Mouse (Mus musculus): ENCODE data around the gene Mbd3l1.

The Mbd3l1 gene

GRCm38 (mm10) chr9:18478168-18478567 is at the start of gene Mbd3l1, which contains the start of gene Zfp558:
Gene Mbd3l1, plus strand, starts transcription at chr9:18478359.
Gene Zfp558, minus strand, starts transcription at chr9:18478268.
- DNase-seq = no peak

DNA sequence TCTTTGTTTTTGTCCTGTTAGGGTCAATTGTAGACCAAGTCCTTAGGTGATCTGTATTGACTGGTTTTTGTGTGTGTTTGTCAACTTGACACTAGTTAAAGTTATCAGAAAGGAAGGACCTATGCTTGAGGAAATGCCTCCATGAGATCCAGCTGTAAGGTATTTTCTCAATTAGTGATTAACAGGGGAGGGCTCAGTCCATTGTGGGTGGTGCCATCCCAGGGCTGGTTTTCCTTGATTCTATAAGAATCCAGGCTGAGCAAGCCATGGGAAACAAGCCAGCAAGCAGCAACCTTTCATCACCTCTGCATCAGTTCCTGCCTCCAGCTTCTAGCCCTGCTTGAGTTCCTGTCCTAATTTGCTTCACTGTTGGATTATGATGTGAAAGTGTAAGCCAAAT is 47.8 kb upstream of the Mbd3l1 start, which contains the start of gene Mbd3l2:
Mbd3l2 (plus strand) TSS at position 301 of the 400 bp plus-strand sequence.
- DNase-seq = no peak

- no peak for DNase-seq
Observed at GRCm38 (mm10) chr9:18431687-18432086, 46.5 kb upstream of the Mbd3l1 start.

GRCm38 (mm10) chr9:18456520-18456919 is 21.6 kb upstream of the Mbd3l1 start:
- no peak for DNase-seq

DNA sequence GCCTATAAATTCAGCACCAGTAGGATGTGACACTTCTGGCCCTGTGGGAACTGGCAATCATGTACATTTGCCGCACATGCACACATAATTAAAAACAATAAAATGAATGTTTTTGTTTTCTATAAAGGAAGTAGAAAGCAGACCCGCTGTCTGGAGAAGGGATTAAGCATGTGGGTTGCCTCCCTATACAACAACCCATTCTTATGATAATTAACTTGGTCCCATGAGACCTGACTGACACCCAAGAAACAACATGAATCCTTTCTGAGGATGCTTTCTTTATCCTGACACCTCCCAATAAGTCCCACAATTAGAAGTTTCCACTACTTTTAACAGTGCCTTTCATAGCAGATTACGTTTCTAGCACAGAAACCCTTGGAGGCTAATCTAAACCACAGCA is 10.8 kb upstream of the Mbd3l1 start:
- DNase-seq = no peak

DNA sequence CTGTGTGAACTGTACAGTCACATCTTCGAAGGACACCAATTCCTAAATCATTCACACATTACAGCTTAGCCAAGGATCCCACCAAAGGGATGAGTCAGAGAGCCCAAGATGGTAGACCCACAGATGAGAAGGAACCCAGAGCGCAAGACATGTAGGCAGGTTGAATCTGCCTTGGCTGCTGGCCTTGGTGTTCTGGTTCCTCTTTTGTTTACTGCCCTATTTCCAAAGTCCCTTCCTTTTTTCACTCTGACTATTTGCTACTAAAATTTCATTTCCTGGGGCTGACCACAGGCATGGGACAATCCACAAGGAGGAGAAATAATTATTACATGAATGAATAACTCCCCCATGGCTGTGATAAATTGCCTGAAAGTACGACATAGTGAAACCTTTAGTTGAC is 10.2 kb upstream of the Mbd3l1 start:
- DNase-seq = no peak

- peak; percentile 52 to 59 for DNase-seq
Observed at GRCm38 (mm10) chr9:18473324-18474128, 4.6 kb upstream of the Mbd3l1 start.

- no peak for DNase-seq
Observed at GRCm38 (mm10) chr9:18508098-18508497, 29.9 kb downstream of the Mbd3l1 start.
